Mouse (Mus musculus) CH12F3 (cell line): ENCODE measurements around the gene Elavl2.

Experiments
- in situ Hi-C: fragments of 300-500 bp; cut with MboI; formaldehyde crosslinking; loops from 2 replicates; pipeline ENCODE4 v1.14.3; 2020; ENCODE audit warnings: low sequenced_read_pairs

Gene Elavl2

DNA sequence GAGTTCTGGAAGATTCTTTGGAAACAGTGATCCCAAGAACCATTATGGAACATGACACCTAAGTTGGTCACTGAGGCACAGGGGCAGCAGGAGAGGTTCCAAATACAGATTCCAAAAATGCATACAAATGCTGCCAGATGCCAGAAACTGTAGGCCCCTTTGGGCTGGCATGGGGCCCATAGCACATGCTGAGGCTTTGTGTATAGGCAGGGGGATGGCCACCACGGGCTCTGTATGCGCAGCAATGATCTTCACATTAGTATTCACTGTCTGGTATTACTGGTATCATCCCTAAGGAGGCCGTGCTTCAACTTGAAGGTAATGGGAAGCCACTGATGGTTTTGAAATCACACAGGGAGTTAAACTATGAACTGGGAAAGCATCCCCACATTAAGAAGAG lies 181.3 kb downstream of the Elavl2 start:
- in situ Hi-C loops, result no loop called here

GRCm38 (mm10) chr4:91213917-91214316 lies 186.7 kb downstream of the Elavl2 start:
- in situ Hi-C loops, result no loop called here

- in situ Hi-C loops, result no loop called here
Measured at GRCm38 (mm10) chr4:91208415-91209292, 191.9 kb downstream of the Elavl2 start.
